Mouse (Mus musculus) retina, adult 2 months (tissue): ENCODE measurements around the gene Olfr508.
"Not testable (repeated sequence)": the region's sequence is repeated elsewhere in the genome, so short reads cannot be mapped to it uniquely, and the experiment has no call there.

Experiments
- DNase-seq: peaks from one replicate; pipeline ENCODE4 v3.0.0-alpha.2; 2012; ENCODE audit warnings: low read depth, low spot score

The Olfr508 gene

GRCm38 (mm10) chr7:108629694-108630093, at the start of gene Olfr508:
Gene Olfr508, plus strand, starts transcription at chr7:108629994.
- DNase-seq, result no peak

GRCm38 (mm10) chr7:108589797-108590196, 40.0 kb upstream of the Olfr508 start:
- DNase-seq, result no peak

GRCm38 (mm10) chr7:108601916-108602315, 27.9 kb upstream of the Olfr508 start:
- DNase-seq, result not testable (repeated sequence)

GRCm38 (mm10) chr7:108610487-108610886, 19.3 kb upstream of the Olfr508 start, which contains the start of gene Olfr506:
Gene Olfr506, plus strand, starts transcription at chr7:108610787.
- DNase-seq, result no peak

GRCm38 (mm10) chr7:108614110-108614509, 15.7 kb upstream of the Olfr508 start:
- DNase-seq, result no peak

- not testable (repeated sequence) for DNase-seq
Observed at GRCm38 (mm10) chr7:108616781-108617180, 13.0 kb upstream of the Olfr508 start.

- DNase-seq, result no peak
Observed at GRCm38 (mm10) chr7:108621514-108621913, 8.3 kb upstream of the Olfr508 start, which contains the start of gene Olfr507. Gene Olfr507, plus strand, starts transcription at chr7:108621814.

GRCm38 (mm10) chr7:108651806-108652205, 22.0 kb downstream of the Olfr508 start, which contains the start of gene Olfr509:
Gene Olfr509, minus strand, starts transcription at chr7:108651906.
- DNase-seq, result no peak

- no peak for DNase-seq
Observed at GRCm38 (mm10) chr7:108662419-108662818, 32.6 kb downstream of the Olfr508 start.

- no peak for DNase-seq
Observed at GRCm38 (mm10) chr7:108666118-108666517, 36.3 kb downstream of the Olfr508 start, which contains the start of gene Olfr510. Gene Olfr510, plus strand, starts transcription at chr7:108666418.

GRCm38 (mm10) chr7:108671058-108671457, 41.3 kb downstream of the Olfr508 start:
- no peak for DNase-seq

GRCm38 (mm10) chr7:108678886-108679285, 49.1 kb downstream of the Olfr508 start:
- no peak for DNase-seq
